Mouse (Mus musculus) spleen, adult 18-20 months (tissue): ENCODE measurements at regions not wholly inside any gene's neighbourhood (a gene's known extent, or its start where the extent isn't known, plus 50 kb on each side); places are given as distances from the start of the nearest gene placed in this dataset.

Source experiments
- DNase-seq, 2 experiments: peaks; one replicate each; pipeline ENCODE4 v3.0.0; 2022; ENCODE audit warnings: mixed read lengths in 2 of 2

GRCm38 (mm10) chr13:83730713-83731480 lies 227.1 kb downstream of the Mef2c start:
- no peak for DNase-seq

- no peak for DNase-seq
Measured at GRCm38 (mm10) chr13:83731481-83732006, 227.7 kb downstream of the Mef2c start.

GRCm38 (mm10) chr13:83732283-83733121 lies 228.7 kb downstream of the Mef2c start:
- DNase-seq, result no peak

GRCm38 (mm10) chr13:83733231-83733990 lies 229.6 kb downstream of the Mef2c start:
- no peak for DNase-seq

- no peak for DNase-seq
Measured at GRCm38 (mm10) chr13:83733991-83734610, 230.3 kb downstream of the Mef2c start.

- DNase-seq, result no peak
Measured at GRCm38 (mm10) chr13:83734656-83735055, 230.8 kb downstream of the Mef2c start.

- DNase-seq, result no peak
Measured at GRCm38 (mm10) chr13:83735101-83735500, 231.3 kb downstream of the Mef2c start.

GRCm38 (mm10) chr13:83735631-83736475 lies 232.0 kb downstream of the Mef2c start:
- no peak for DNase-seq

GRCm38 (mm10) chr13:83737031-83737825 lies 233.4 kb downstream of the Mef2c start:
- no peak for DNase-seq

- no peak for DNase-seq
Measured at GRCm38 (mm10) chr13:83737826-83738527, 234.1 kb downstream of the Mef2c start.

- DNase-seq, result no peak
Measured at GRCm38 (mm10) chr13:83738528-83738981, 234.7 kb downstream of the Mef2c start.

GRCm38 (mm10) chr13:83739131-83739530 lies 235.3 kb downstream of the Mef2c start:
- no peak for DNase-seq

GRCm38 (mm10) chr13:83739541-83740061 lies 235.8 kb downstream of the Mef2c start:
- DNase-seq, result no peak

GRCm38 (mm10) chr13:83740101-83740500 lies 236.3 kb downstream of the Mef2c start:
- no peak for DNase-seq

GRCm38 (mm10) chr13:83740771-83741170 lies 236.9 kb downstream of the Mef2c start:
- DNase-seq, result no peak

GRCm38 (mm10) chr13:83741591-83742021 lies 237.8 kb downstream of the Mef2c start:
- DNase-seq, result no peak

GRCm38 (mm10) chr13:83742102-83742501 lies 238.3 kb downstream of the Mef2c start:
- DNase-seq, result no peak

GRCm38 (mm10) chr13:83742546-83742945 lies 238.7 kb downstream of the Mef2c start:
- no peak for DNase-seq

GRCm38 (mm10) chr13:83743381-83743780 lies 239.5 kb downstream of the Mef2c start:
- DNase-seq, result no peak
